Mouse (Mus musculus): Measurements from ENCODE around the gene Brd3. TPM values are rescaled to one million over a fixed set of nuclear protein-coding genes. Genes with fewer than 3 reads are reported as not detected.
"Not testable (repeated sequence)": the region's sequence is repeated elsewhere in the genome, so short reads cannot be mapped to it uniquely, and the experiment has no call there.

Brd3 gene
- polyA plus RNA-seq, 1 experiment from 2014 or later: 52.9 TPM

DNA sequence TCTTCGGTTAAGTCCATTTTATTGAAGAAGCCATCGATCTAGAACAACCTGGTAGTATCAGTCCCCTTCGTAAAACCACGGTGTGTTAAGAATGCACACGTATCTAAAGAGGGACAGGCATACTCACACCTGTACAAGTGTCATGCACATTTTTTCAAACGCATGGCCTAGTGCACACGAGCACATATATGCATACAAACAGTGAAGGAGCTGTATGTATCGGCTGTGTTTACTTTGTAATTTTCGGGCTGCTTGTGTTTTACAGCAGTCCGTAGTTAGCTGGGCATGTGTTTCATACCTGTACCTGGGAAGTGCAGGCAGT, 33.0 kb upstream of the Brd3 start:
- H3K27ac ChIP-seq: peak overlapping the region; percentile 90
- H3K4me1 ChIP-seq (replicated peaks): peaks cover 17% of the 10 kb centered on the region
- H3K36me3 ChIP-seq: peaks cover 11% of the 10 kb centered on the region; the same call in 1 of the 2 replicates
- no peaks in the 10 kb centered on the region for H3K9me3 ChIP-seq (replicated peaks)
- peak overlapping the region; percentile 52 for H3K4me3 ChIP-seq
- peak overlapping the region; percentile 55 for H3K9ac ChIP-seq
- no peak for ATAC-seq (replicated peaks; ENCODE audit: insufficient number of reproducible peaks, insufficient read depth, low FRiP score, low read depth)
- H3K27me3 ChIP-seq: no peaks in the 10 kb centered on the region
- 20% methylated on average over 10 of the region's 10 CpGs for WGBS
- H3K4me2 ChIP-seq: peak overlapping the region; percentile 67

GRCm38 (mm10) chr2:27539772-27540514, 32.5 kb upstream of the Brd3 start:
- H3K27ac ChIP-seq: peak overlapping the region; percentile 90
- no peaks in the 10 kb centered on the region for H3K27me3 ChIP-seq
- H3K4me2 ChIP-seq: peak overlapping the region; percentile 67
- H3K9me3 ChIP-seq (replicated peaks): no peaks in the 10 kb centered on the region
- H3K36me3 ChIP-seq: peaks cover 16% of the 10 kb centered on the region
- under 1% methylated on average over 46 of the region's 46 CpGs for WGBS
- H3K4me1 ChIP-seq (replicated peaks): peaks cover 17% of the 10 kb centered on the region
- peak; percentile 98 for ATAC-seq (replicated peaks; ENCODE audit: insufficient number of reproducible peaks, insufficient read depth, low FRiP score, low read depth)
- H3K4me3 ChIP-seq: peak overlapping the region; percentile 52
- H3K9ac ChIP-seq: peak overlapping the region; percentile 55

DNA sequence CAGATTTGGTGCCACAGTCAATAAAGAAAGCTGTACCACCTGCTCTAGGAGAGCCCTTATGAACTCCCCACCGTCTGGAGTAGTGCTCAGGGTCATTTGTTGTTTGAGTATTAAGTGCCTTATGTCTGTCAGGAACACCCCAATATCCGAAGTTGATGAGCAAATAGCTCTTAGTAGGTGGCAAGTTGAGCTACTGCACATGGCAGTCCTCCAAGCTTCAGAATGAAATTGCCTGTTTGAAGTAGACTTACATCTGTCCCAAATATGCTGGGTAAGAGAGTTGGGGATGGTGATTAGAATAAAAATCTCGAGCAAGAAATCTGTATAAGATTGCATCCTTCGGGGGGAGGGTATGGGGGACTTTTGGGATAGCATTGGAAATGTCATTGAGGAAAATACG, 31.9 kb upstream of the Brd3 start:
- no peak for ATAC-seq (replicated peaks; ENCODE audit: insufficient number of reproducible peaks, insufficient read depth, low FRiP score, low read depth)
- H3K4me3 ChIP-seq: peak overlapping the region; percentile 52; the same call in 1 of the 2 replicates
- H3K4me2 ChIP-seq: peak overlapping the region; percentile 41
- no peak overlapping the region for H3K9ac ChIP-seq
- H3K27ac ChIP-seq: peak overlapping the region; percentile 90
- H3K9me3 ChIP-seq (replicated peaks): no peaks in the 10 kb centered on the region
- peaks cover 22% of the 10 kb centered on the region for H3K36me3 ChIP-seq
- H3K4me1 ChIP-seq (replicated peaks): peaks cover 17% of the 10 kb centered on the region
- no peaks in the 10 kb centered on the region for H3K27me3 ChIP-seq
- WGBS: 22% methylated on average over 5 of the region's 5 CpGs

DNA sequence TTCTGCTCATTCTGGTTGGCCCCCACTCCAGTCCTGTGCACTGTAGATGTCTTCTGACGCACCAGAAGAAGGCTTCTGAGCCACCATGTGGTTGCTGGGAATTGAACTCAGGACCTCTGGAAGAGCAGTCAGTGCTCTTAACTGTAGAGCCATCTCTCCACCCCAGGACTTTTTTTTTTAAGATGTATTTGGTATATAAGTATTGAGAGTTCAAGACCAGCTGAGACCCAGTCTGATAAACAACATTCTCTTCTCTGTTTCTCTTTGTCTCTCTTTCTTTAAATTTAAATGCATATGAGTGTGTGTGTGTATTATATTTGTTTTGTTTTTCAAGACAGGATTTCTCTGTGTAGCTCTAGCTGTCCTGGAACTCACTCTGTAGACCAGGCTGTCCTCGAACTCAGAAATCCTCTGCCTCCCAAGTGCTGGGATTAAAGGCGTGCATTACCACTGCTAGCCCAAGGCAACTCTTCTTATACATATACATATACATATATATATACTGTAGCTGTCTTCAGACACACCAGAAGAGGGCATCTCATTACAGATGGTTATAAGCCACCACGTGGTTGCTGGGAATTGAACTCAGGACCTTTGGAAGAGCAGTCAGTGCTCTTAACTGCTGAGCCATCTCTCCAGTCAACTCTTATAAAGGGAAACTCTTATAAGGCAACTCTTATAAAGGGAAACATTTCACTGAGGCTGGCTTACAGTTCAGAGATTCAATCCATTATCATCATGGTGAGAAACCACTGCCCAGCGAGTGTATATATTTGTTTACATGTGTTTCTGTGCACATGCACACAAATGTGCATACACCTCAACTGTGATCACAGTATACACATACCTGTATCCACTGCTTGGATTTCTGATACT, 31.2 kb upstream of the Brd3 start:
- H3K27me3 ChIP-seq; H3K9ac ChIP-seq; H3K4me3 ChIP-seq; H3K9me3 ChIP-seq (replicated peaks); ATAC-seq (replicated peaks; ENCODE audit: insufficient number of reproducible peaks, insufficient read depth, low FRiP score, low read depth): not testable (repeated sequence)
- 66% methylated on average over 5 of the region's 5 CpGs for WGBS
- Histone ChIP-seq H3K4me2 (peak overlapping the region; percentile 41; the same call in 1 of the 2 replicates), H3K27ac (peak overlapping the region; percentile 90), H3K4me1 (replicated peaks) (peaks cover 17% of the 10 kb centered on the region), H3K36me3 (peaks cover 29% of the 10 kb centered on the region)

DNA sequence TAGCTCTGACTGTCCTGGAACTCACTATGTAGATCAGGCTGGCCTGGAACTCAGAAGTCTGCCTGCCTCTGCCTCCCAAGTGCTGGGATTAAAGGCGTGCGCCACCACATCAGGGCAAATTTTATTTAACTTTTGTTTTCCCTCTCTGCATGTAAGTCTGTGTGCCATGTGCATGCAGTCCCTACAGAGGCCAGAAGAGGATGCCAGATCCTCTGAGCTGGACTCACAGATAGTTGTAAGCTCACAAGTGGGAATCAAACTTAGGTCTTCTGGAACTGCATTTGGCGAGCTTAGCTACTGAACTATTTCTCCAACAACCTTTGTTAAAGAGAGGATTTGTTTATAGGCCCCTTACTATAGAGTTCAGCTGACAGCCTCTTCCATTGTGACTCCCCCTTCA, 10.8 kb upstream of the Brd3 start:
- no peak for ATAC-seq (replicated peaks; ENCODE audit: insufficient number of reproducible peaks, insufficient read depth, low FRiP score, low read depth)
- Histone ChIP-seq H3K4me1 (replicated peaks) (peaks cover 30% of the 10 kb centered on the region), H3K27me3 (no peaks in the 10 kb centered on the region), H3K4me3 (no peak overlapping the region), H3K4me2 (no peak overlapping the region), H3K9me3 (replicated peaks) (no peaks in the 10 kb centered on the region), H3K9ac (no peak overlapping the region), H3K27ac (no peak overlapping the region), H3K36me3 (peaks cover 40% of the 10 kb centered on the region)
- 92% methylated on average over 3 of the region's 3 CpGs for WGBS

- Histone ChIP-seq H3K27ac (no peak overlapping the region), H3K27me3 (no peaks in the 10 kb centered on the region), H3K9ac (peak overlapping the region; percentile 92; the same call in 1 of the 2 replicates), H3K4me3 (peak overlapping the region; percentile 95), H3K4me1 (replicated peaks) (peaks cover 30% of the 10 kb centered on the region), H3K4me2 (peak overlapping the region; percentile 76), H3K9me3 (replicated peaks) (no peaks in the 10 kb centered on the region), H3K36me3 (peaks cover 26% of the 10 kb centered on the region)
- WGBS: 9% methylated on average over 1 of the region's 1 CpGs
- no peak for ATAC-seq (replicated peaks; ENCODE audit: insufficient number of reproducible peaks, insufficient read depth, low FRiP score, low read depth)
Observed at GRCm38 (mm10) chr2:27516289-27516688, 8.8 kb upstream of the Brd3 start.

DNA sequence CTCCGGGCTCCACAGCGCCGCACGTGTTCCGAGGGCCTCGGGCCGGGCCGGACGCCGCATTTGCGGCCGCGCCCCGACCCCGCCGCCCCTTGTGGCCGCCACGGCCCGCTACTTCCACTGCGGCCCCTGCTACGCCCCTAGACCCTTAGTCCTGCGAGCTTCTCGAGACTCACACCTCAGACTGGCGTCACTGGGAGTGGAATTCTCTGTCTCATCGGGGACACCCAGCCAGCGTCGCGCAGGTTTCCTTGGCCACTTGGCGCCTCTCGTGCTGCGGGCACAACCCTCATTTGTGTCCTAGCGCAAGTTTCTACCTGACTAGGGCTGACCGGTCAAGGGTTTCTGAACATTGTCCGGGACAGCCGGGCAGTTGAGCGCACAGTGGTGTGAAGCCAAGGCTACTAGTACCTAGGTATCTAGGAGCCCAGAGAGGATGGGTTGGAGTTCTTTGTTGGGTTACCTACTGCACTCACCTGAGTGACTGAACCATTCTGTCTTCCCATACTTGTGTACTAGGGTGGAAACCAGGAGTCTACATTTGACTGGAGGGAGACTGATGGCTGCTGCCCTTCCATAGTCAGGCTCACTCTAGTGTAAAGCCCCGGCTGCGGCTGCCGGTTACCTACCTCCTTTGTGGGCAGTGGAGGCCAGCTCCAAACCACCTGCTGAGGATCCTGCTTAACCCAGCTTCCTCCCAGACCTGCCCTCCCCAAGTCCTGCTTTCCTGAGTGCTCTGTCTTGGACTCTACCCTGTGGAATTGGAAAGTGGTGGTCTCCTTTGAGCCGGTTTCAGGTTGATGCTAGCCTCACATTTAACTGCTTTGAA, 8.1 kb upstream of the Brd3 start:
- H3K4me2 ChIP-seq: peak overlapping the region; percentile 76
- H3K27ac ChIP-seq: peak overlapping the region; percentile 94
- no peaks in the 10 kb centered on the region for H3K9me3 ChIP-seq (replicated peaks)
- peaks cover 30% of the 10 kb centered on the region for H3K4me1 ChIP-seq (replicated peaks)
- H3K27me3 ChIP-seq: no peaks in the 10 kb centered on the region
- WGBS: under 1% methylated on average over 40 of the region's 40 CpGs
- peak overlapping the region; percentile 95 for H3K4me3 ChIP-seq
- peak; percentile 61 for ATAC-seq (replicated peaks; ENCODE audit: insufficient number of reproducible peaks, insufficient read depth, low FRiP score, low read depth)
- peaks cover 19% of the 10 kb centered on the region for H3K36me3 ChIP-seq
- H3K9ac ChIP-seq: peak overlapping the region; percentile 92

- peak within 1 kb of the TSS; percentile 92 for H3K9ac ChIP-seq
- under 1% methylated on average over 57 of the region's 57 CpGs for WGBS
- H3K9me3 ChIP-seq (replicated peaks): no peaks in the 10 kb centered on the region
- peak within 1 kb of the TSS; percentile 95 for H3K4me3 ChIP-seq
- H3K27me3 ChIP-seq: no peaks in the 10 kb centered on the region
- peak within 1 kb of the TSS; percentile 76 for H3K4me2 ChIP-seq
- H3K4me1 ChIP-seq (replicated peaks): peaks cover 30% of the 10 kb centered on the region
- H3K27ac ChIP-seq: peak within 1 kb of the TSS; percentile 94
- ATAC-seq (replicated peaks; ENCODE audit: insufficient number of reproducible peaks, insufficient read depth, low FRiP score, low read depth): peak; percentile 89
- H3K36me3 ChIP-seq: peaks cover 13% of the 10 kb centered on the region
Observed at GRCm38 (mm10) chr2:27514639-27515328, 7.3 kb upstream of the Brd3 start, which contains the start of gene Wdr5. TSS of gene Wdr5 (plus strand) at chr2:27515157.

DNA sequence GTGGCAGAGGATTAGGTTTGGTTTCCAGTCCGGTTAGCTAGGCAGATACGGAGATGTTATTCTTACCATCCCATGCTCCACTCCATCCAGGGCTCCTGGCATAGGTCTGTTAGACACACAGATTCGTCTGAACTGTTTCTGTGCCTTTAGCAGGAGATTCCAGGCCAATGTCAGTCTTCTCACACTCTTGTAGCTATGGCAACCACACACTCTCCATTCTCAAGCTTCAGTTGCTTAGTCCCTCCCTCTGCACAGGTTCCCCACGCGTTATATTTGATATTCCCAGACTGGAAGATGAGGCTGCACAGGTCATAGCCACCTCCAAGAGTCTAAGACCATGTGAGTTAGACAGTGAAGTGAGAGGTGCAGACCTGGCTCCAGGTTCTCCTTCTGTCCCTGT, 6.4 kb upstream of the Brd3 start:
- H3K27ac ChIP-seq: peak overlapping the region; percentile 94; the same call in 1 of the 2 replicates
- WGBS: 68% methylated on average over 5 of the region's 5 CpGs

GRCm38 (mm10) chr2:27512909-27513308, 5.4 kb upstream of the Brd3 start:
- H3K36me3 ChIP-seq: no peaks in the 10 kb centered on the region
- no peaks in the 10 kb centered on the region for H3K9me3 ChIP-seq (replicated peaks)
- no peak for ATAC-seq (replicated peaks; ENCODE audit: insufficient number of reproducible peaks, insufficient read depth, low FRiP score, low read depth)
- no peak overlapping the region for H3K4me2 ChIP-seq
- no peak overlapping the region for H3K27ac ChIP-seq
- WGBS: 93% methylated on average over 3 of the region's 3 CpGs
- peaks cover 30% of the 10 kb centered on the region for H3K4me1 ChIP-seq (replicated peaks)
- H3K9ac ChIP-seq: no peak overlapping the region
- no peaks in the 10 kb centered on the region for H3K27me3 ChIP-seq
- H3K4me3 ChIP-seq: no peak overlapping the region

More for the DNA sequence above, 6.4 kb upstream of the Brd3 start:
- no peaks in the 10 kb centered on the region for H3K27me3 ChIP-seq
- H3K4me1 ChIP-seq (replicated peaks): peaks cover 30% of the 10 kb centered on the region
- 0 out of 2 replicates have a peak overlapping the region, but pooled peaks have one; percentile 92 for H3K9ac ChIP-seq
- H3K36me3 ChIP-seq: peaks cover 7% of the 10 kb centered on the region; the same call in 1 of the 2 replicates
- H3K9me3 ChIP-seq (replicated peaks): no peaks in the 10 kb centered on the region
- H3K4me3 ChIP-seq: peak overlapping the region; percentile 95
- ATAC-seq (replicated peaks; ENCODE audit: insufficient number of reproducible peaks, insufficient read depth, low FRiP score, low read depth): no peak
- peak overlapping the region; percentile 76 for H3K4me2 ChIP-seq
